Mouse (Mus musculus) lung, postnatal 0 days (tissue): Measurements from ENCODE around the gene Pglyrp1. TPM values are rescaled to one million over a fixed set of nuclear protein-coding genes. Genes with fewer than 3 reads are reported as not detected.

Experiments
- ATAC-seq: fragments of 200-750 bp; cut with Nextera tagmentation; 2 replicates; pipeline ENCODE4 v1.8.0; 2017; ENCODE audit warnings: moderate library complexity
- DNase-seq: peaks from one replicate; pipeline ENCODE4 v3.0.0-alpha.2; 2016; ENCODE audit warnings: low spot score
- H3K27ac ChIP-seq: fragments of 300-500 bp; sonication (generic); 2 replicates; pipeline ENCODE4 v1.5.1; 2014; ENCODE audit warnings: antibody characterized with exemption, mild to moderate bottlenecking, low read length, mixed read lengths
- H3K27me3 ChIP-seq: fragments of 300-500 bp; sonication (generic); replicated peaks from 2 replicates; pipeline ENCODE4 v1.6.1; 2014; ENCODE audit warnings: low read length, mixed read lengths; ENCODE audit not compliant: insufficient read depth
- H3K36me3 ChIP-seq: fragments of 300-500 bp; sonication (generic); 2 replicates; pipeline ENCODE4 v1.6.1; 2014; ENCODE audit warnings: low read length, mixed read lengths; ENCODE audit not compliant: insufficient read depth
- H3K4me1 ChIP-seq: fragments of 300-500 bp; sonication (generic); 2 replicates; pipeline ENCODE4 v1.6.1; 2014; ENCODE audit warnings: antibody characterized with exemption, low read depth, low read length, mixed read lengths; ENCODE audit not compliant: insufficient read depth
- H3K4me2 ChIP-seq: fragments of 300-500 bp; sonication (generic); replicated peaks from 2 replicates; pipeline ENCODE4 v1.6.1; 2014; ENCODE audit warnings: low read depth, mild to moderate bottlenecking, low read length, moderate library complexity, mixed read lengths
- H3K4me3 ChIP-seq: fragments of 300-500 bp; sonication (generic); 2 replicates; pipeline ENCODE4 v1.5.1; 2014; ENCODE audit warnings: low read depth, low read length
- H3K9ac ChIP-seq: fragments of 300-500 bp; sonication (generic); replicated peaks from 2 replicates; pipeline ENCODE4 v1.6.1; 2014; ENCODE audit warnings: low read depth, mild to moderate bottlenecking
- H3K9me3 ChIP-seq: fragments of 300-500 bp; sonication (generic); 2 replicates; pipeline ENCODE4 v1.6.1; 2016; ENCODE audit warnings: low read length, mixed read lengths
- CTCF ChIP-seq: IDR thresholded peaks from 2 replicates; pipeline ENCODE4 v1.5.1; 2016; ENCODE audit warnings: antibody characterized with exemption, mild to moderate bottlenecking
- EP300 ChIP-seq: IDR thresholded peaks from 2 replicates; pipeline ENCODE4 v1.6.1; 2016; ENCODE audit warnings: antibody characterized with exemption, mild to moderate bottlenecking, control low read depth
- WGBS: fragments of 180-500 bp; shearing (Covaris S2); extraction: QIAGEN DNeasy Blood & Tissue Kit; methylation state at CpG from one replicate; pipeline ENCODE4 v1.1.7; 2014; 5-methylcytosine and 5-hydroxymethylcytosine counted together
- polyA plus RNA-seq: library from polyadenylated mRNA; unstranded; fragments of >200 nt; fragmentation: Nextera tagmentation; extraction: Ambion mirVana; gene quantifications from 2 replicates; pipeline ENCODE4 v1.2.1, GENCODE M21; 2015

Gene Pglyrp1
- polyA plus RNA-seq, 1 experiment from 2014 or later = 51.1 TPM

- peak; percentile 86 for DNase-seq
- peak; percentile 70 for ATAC-seq
- TF ChIP-seq CTCF (peak; percentile 20; the same call in 1 of the 2 replicates), EP300 (no peak)
Observed at GRCm38 (mm10) chr7:18839865-18840264, 31.3 kb upstream of the Pglyrp1 start, which contains the start of gene Mill2. Gene Mill2, plus strand, starts transcription at chr7:18839966.

GRCm38 (mm10) chr7:18840386-18841173, 30.6 kb upstream of the Pglyrp1 start:
- peak overlapping the region; percentile 73 for H3K4me2 ChIP-seq
- no peaks in the 10 kb centered on the region for H3K36me3 ChIP-seq
- TF ChIP-seq EP300 = no peak; the same call in 1 of the 2 replicates
- no peak for TF ChIP-seq CTCF
- no peaks in the 10 kb centered on the region for H3K4me1 ChIP-seq
- peak overlapping the region; percentile 98 for H3K27ac ChIP-seq
- H3K27me3 ChIP-seq = no peaks in the 10 kb centered on the region
- ATAC-seq = peak; percentile 95
- WGBS = 5% methylated on average over 14 of the region's 17 CpGs
- DNase-seq = peak; percentile 94
- H3K4me3 ChIP-seq = peak overlapping the region; percentile 46
- H3K9me3 ChIP-seq = no peaks in the 10 kb centered on the region
- H3K9ac ChIP-seq = peak overlapping the region; percentile 85

More at GRCm38 (mm10) chr7:18839865-18840264, 31.3 kb upstream of the Pglyrp1 start, which contains the start of gene Mill2:
- Histone ChIP-seq H3K27me3 (no peaks in the 10 kb centered on the region), H3K27ac (peak within 1 kb of the TSS; percentile 98), H3K9ac (peak within 1 kb of the TSS; percentile 85), H3K4me2 (peak within 1 kb of the TSS; percentile 73), H3K36me3 (no peaks in the 10 kb centered on the region), H3K4me1 (no peaks in the 10 kb centered on the region), H3K9me3 (no peaks in the 10 kb centered on the region), H3K4me3 (peak within 1 kb of the TSS; percentile 46)
- WGBS = 5% methylated on average over 3 of the region's 3 CpGs

- Histone ChIP-seq H3K4me2 (peak overlapping the region; percentile 73), H3K36me3 (no peaks in the 10 kb centered on the region), H3K4me3 (peak overlapping the region; percentile 28), H3K4me1 (no peaks in the 10 kb centered on the region), H3K27me3 (no peaks in the 10 kb centered on the region), H3K9ac (peak overlapping the region; percentile 27; the same call in 1 of the 2 replicates), H3K27ac (peak overlapping the region; percentile 69), H3K9me3 (no peaks in the 10 kb centered on the region)
- TF ChIP-seq CTCF (no peak), EP300 (no peak)
- 76% methylated on average over 1 of the region's 1 CpGs for WGBS
- DNase-seq (no peak), ATAC-seq (no peak)
Observed at GRCm38 (mm10) chr7:18841174-18841567, 30.0 kb upstream of the Pglyrp1 start.

DNA sequence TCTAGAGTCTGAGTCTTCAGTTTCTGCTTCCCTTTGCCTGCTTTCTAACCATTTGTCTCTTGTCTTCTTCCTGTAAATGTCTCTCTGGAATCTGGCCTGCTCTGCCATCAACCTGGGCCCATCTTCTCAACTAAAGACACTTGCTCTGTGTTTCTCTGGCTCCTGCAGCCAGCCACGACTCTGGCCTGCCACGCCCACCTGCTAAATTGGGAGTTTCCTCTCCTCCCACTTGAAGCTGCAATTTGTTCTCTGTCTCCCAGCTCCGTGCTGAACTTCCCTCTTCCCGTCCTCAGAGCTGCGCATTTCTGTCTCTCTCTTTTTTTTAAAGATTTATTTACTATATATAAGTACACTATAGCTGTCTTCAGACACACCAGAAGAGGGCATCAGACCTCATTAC, 26.3 kb upstream of the Pglyrp1 start:
- 27% methylated on average over 5 of the region's 5 CpGs for WGBS
- Histone ChIP-seq H3K36me3 (no peaks in the 10 kb centered on the region), H3K27ac (no peak overlapping the region), H3K9ac (no peak overlapping the region), H3K27me3 (no peaks in the 10 kb centered on the region), H3K9me3 (no peaks in the 10 kb centered on the region), H3K4me2 (no peak overlapping the region), H3K4me1 (no peaks in the 10 kb centered on the region), H3K4me3 (no peak overlapping the region)
- no peak for ATAC-seq
- no peak for DNase-seq
- TF ChIP-seq CTCF (no peak), EP300 (no peak)

GRCm38 (mm10) chr7:18848395-18848794, 22.7 kb upstream of the Pglyrp1 start:
- ATAC-seq (no peak), DNase-seq (no peak)
- Histone ChIP-seq H3K4me3 (no peak overlapping the region), H3K4me2 (no peak overlapping the region), H3K9ac (no peak overlapping the region), H3K9me3 (no peaks in the 10 kb centered on the region), H3K27me3 (no peaks in the 10 kb centered on the region), H3K36me3 (no peaks in the 10 kb centered on the region), H3K27ac (no peak overlapping the region), H3K4me1 (no peaks in the 10 kb centered on the region)
- TF ChIP-seq EP300 (no peak), CTCF (no peak)
- 40% methylated on average over 1 of the region's 1 CpGs for WGBS

- peak overlapping the region; percentile 52 for H3K27ac ChIP-seq
- H3K4me1 ChIP-seq = no peaks in the 10 kb centered on the region
- no peak overlapping the region for H3K4me2 ChIP-seq
- ATAC-seq = peak; percentile 93
- H3K27me3 ChIP-seq = no peaks in the 10 kb centered on the region
- 59% methylated on average over 5 of the region's 5 CpGs for WGBS
- DNase-seq = peak; percentile 79
- no peaks in the 10 kb centered on the region for H3K36me3 ChIP-seq
- no peak overlapping the region for H3K9ac ChIP-seq
- TF ChIP-seq CTCF = no peak
- TF ChIP-seq EP300 = peak; percentile 79
- no peak overlapping the region for H3K4me3 ChIP-seq
- H3K9me3 ChIP-seq = no peaks in the 10 kb centered on the region
Observed at GRCm38 (mm10) chr7:18858310-18858916, 12.7 kb upstream of the Pglyrp1 start.
